Mouse (Mus musculus) spleen, adult 2 months (tissue): ENCODE results near the gene H2-DMb2. TPM values are rescaled to one million over a fixed set of nuclear protein-coding genes. Genes with fewer than 3 reads are reported as not detected.

Experiments
- DNase-seq, 2 experiments: peaks; one replicate each; pipeline versions ENCODE4 v3.0.0 to v3.0.0-alpha.2; 2012 to 2021; ENCODE audit warnings: low spot score in 2 of 2, low read depth in 1 of 2
- H3K27ac ChIP-seq: fragments of 200-500 bp; 2 replicates; pipeline ENCODE4 v1.5.1; 2012; ENCODE audit warnings: low read length, inconsistent platforms; ENCODE audit not compliant: insufficient read depth
- H3K27me3 ChIP-seq: fragments of 200-500 bp; 2 replicates; pipeline ENCODE4 v1.6.1; 2012; ENCODE audit warnings: mild to moderate bottlenecking, moderate library complexity, low read length, inconsistent platforms; ENCODE audit not compliant: control insufficient read depth, insufficient read depth
- H3K36me3 ChIP-seq: fragments of 200-500 bp; 2 replicates; pipeline ENCODE4 v1.6.1; 2012; ENCODE audit warnings: mild to moderate bottlenecking, low read length, inconsistent platforms; ENCODE audit not compliant: control insufficient read depth, insufficient read depth
- H3K4me1 ChIP-seq: fragments of 200-500 bp; 2 replicates; pipeline ENCODE4 v1.6.1; 2011; ENCODE audit warnings: inconsistent platforms; ENCODE audit not compliant: control insufficient read depth, insufficient read depth, insufficient read length
- H3K4me3 ChIP-seq: fragments of 200-500 bp; 2 replicates; pipeline ENCODE4 v1.5.1; 2011; ENCODE audit warnings: mild to moderate bottlenecking, inconsistent platforms; ENCODE audit not compliant: insufficient read depth, insufficient read length; ENCODE audit errors: extremely low read depth
- CTCF ChIP-seq: fragments of 200-500 bp; IDR thresholded peaks from 2 replicates; pipeline ENCODE4 v1.5.1; 2011; ENCODE audit warnings: mild to moderate bottlenecking, inconsistent platforms; ENCODE audit not compliant: insufficient read depth, insufficient read length, insufficient replicate concordance; ENCODE audit errors: extremely low read depth
- POLR2A ChIP-seq: fragments of 200-500 bp; IDR thresholded peaks from 2 replicates; pipeline ENCODE4 v1.6.1; 2011; ENCODE audit warnings: low read depth, low read length, inconsistent platforms
- WGBS: fragments of 180-500 bp; shearing (Covaris S2); methylation state at CpG from one replicate; pipeline ENCODE4 v1.1.7; 2018; 5-methylcytosine and 5-hydroxymethylcytosine counted together
- polyA plus RNA-seq: library from polyadenylated mRNA; depleted of rRNA; stranded (reverse); fragments of >200 nt; gene quantifications from 2 replicates; pipeline ENCODE4 v1.2.3, GENCODE M21; 2012; rRNA removed

Gene H2-DMb2
- polyA plus RNA-seq, result 456 and 587 TPM in 2 replicates

GRCm38 (mm10) chr17:34143033-34143432 is at the start of gene H2-DMb2:
H2-DMb2 (plus strand) TSS chr17:34143307.
- no peak for TF ChIP-seq CTCF
- no peak for TF ChIP-seq POLR2A
- Histone ChIP-seq H3K27ac (peak within 1 kb of the TSS; percentile 97), H3K27me3 (no peaks in the 10 kb centered on the region), H3K4me3 (peak within 1 kb of the TSS; percentile 65), H3K36me3 (peaks cover 26% of the 10 kb centered on the region), H3K4me1 (peaks cover 13% of the 10 kb centered on the region)
- 2% methylated on average over 7 of the region's 7 CpGs for WGBS
- peak; percentile 93 to 97 for DNase-seq

GRCm38 (mm10) chr17:34094283-34095035 is 48.6 kb upstream of the H2-DMb2 start:
- Histone ChIP-seq H3K4me1 (peaks cover 18% of the 10 kb centered on the region; the same call in 1 of the 2 replicates), H3K27me3 (no peaks in the 10 kb centered on the region), H3K36me3 (peaks cover 9% of the 10 kb centered on the region), H3K4me3 (peak overlapping the region; percentile 21; the same call in 1 of the 2 replicates), H3K27ac (peak overlapping the region; percentile 55)
- no peak for TF ChIP-seq POLR2A
- WGBS, result 50% methylated on average over 27 of the region's 27 CpGs
- no peak for DNase-seq

GRCm38 (mm10) chr17:34096497-34097010 is 46.6 kb upstream of the H2-DMb2 start:
- TF ChIP-seq POLR2A (no peak), CTCF (no peak)
- Histone ChIP-seq H3K27ac (no peak overlapping the region), H3K27me3 (no peaks in the 10 kb centered on the region), H3K36me3 (peaks cover 9% of the 10 kb centered on the region), H3K4me3 (no peak overlapping the region), H3K4me1 (peaks cover 21% of the 10 kb centered on the region; the same call in 1 of the 2 replicates)
- DNase-seq, result no peak
- WGBS, result 24% methylated on average over 3 of the region's 3 CpGs

GRCm38 (mm10) chr17:34097272-34097671 is 45.8 kb upstream of the H2-DMb2 start:
- 19% methylated on average over 5 of the region's 5 CpGs for WGBS

GRCm38 (mm10) chr17:34098709-34099479 is 44.2 kb upstream of the H2-DMb2 start:
- peaks cover 24% of the 10 kb centered on the region; the same call in 1 of the 2 replicates for H3K4me1 ChIP-seq
- TF ChIP-seq POLR2A (no peak), CTCF (no peak)
- no peaks in the 10 kb centered on the region for H3K27me3 ChIP-seq
- H3K4me3 ChIP-seq, result no peak overlapping the region
- H3K27ac ChIP-seq, result peak overlapping the region; percentile 28; the same call in 1 of the 2 replicates
- DNase-seq, result no peak
- WGBS, result 42% methylated on average over 10 of the region's 10 CpGs
- peaks cover 9% of the 10 kb centered on the region for H3K36me3 ChIP-seq

More at GRCm38 (mm10) chr17:34097272-34097671, 45.8 kb upstream of the H2-DMb2 start:
- no peak for DNase-seq
- no peak overlapping the region for H3K27ac ChIP-seq
- H3K4me1 ChIP-seq, result peaks cover 22% of the 10 kb centered on the region; the same call in 1 of the 2 replicates
- peaks cover 9% of the 10 kb centered on the region for H3K36me3 ChIP-seq
- no peaks in the 10 kb centered on the region for H3K27me3 ChIP-seq
- H3K4me3 ChIP-seq, result no peak overlapping the region
- TF ChIP-seq CTCF, result no peak
- TF ChIP-seq POLR2A, result no peak

- DNase-seq, result no peak
Measured at GRCm38 (mm10) chr17:34099531-34099930, 43.6 kb upstream of the H2-DMb2 start.

More at GRCm38 (mm10) chr17:34099531-34099930, 43.6 kb upstream of the H2-DMb2 start:
- Histone ChIP-seq H3K27ac (no peak overlapping the region), H3K36me3 (peaks cover 6% of the 10 kb centered on the region), H3K4me1 (peaks cover 19% of the 10 kb centered on the region; the same call in 1 of the 2 replicates), H3K4me3 (no peak overlapping the region), H3K27me3 (no peaks in the 10 kb centered on the region)
- 91% methylated on average over 5 of the region's 5 CpGs for WGBS
- TF ChIP-seq CTCF (no peak), POLR2A (no peak)
